Mouse (Mus musculus) spleen, embryonic (tissue): ENCODE measurements around the gene Hrh2.

ENCODE experiments used
- CTCF ChIA-PET: fragments of 350-600 bp; sonication (Branson Sonifier 250); formaldehyde crosslinking; loops from one replicate; lab custom pipeline; 2022; lab: Charles Lee

Hrh2 gene

GRCm38 (mm10) chr13:54192021-54192481 is at the start of gene Hrh2:
TSS of gene Hrh2 (plus strand) at chr13:54192129.
- CTCF ChIA-PET = no interaction called here

- CTCF ChIA-PET = no interaction called here
Observed at GRCm38 (mm10) chr13:54143788-54144187, 48.1 kb upstream of the Hrh2 start.

GRCm38 (mm10) chr13:54144624-54145023 is 47.3 kb upstream of the Hrh2 start:
- CTCF ChIA-PET = no interaction called here

- CTCF ChIA-PET = interaction anchor here (0.6 kb wide), 1 partner anchor 570 kb away, joined by 42 read pairs; no protein-coding TSS in a partner anchor
Observed at GRCm38 (mm10) chr13:54147328-54147727, 44.6 kb upstream of the Hrh2 start.

GRCm38 (mm10) chr13:54152421-54152820 is 39.5 kb upstream of the Hrh2 start:
- CTCF ChIA-PET = no interaction called here

GRCm38 (mm10) chr13:54152911-54153310 is 39.0 kb upstream of the Hrh2 start:
- CTCF ChIA-PET = interaction anchor here (0.6 kb wide), 1 partner anchor 10 kb away, joined by 4 read pairs; no protein-coding TSS in a partner anchor

- CTCF ChIA-PET = interaction anchor here (0.6 kb wide), 1 partner anchor 11 kb away, joined by 4 read pairs; no protein-coding TSS in a partner anchor
Observed at GRCm38 (mm10) chr13:54153672-54154218, 38.2 kb upstream of the Hrh2 start.

GRCm38 (mm10) chr13:54155822-54156221 is 36.1 kb upstream of the Hrh2 start:
- CTCF ChIA-PET = no interaction called here

GRCm38 (mm10) chr13:54159256-54159655 is 32.7 kb upstream of the Hrh2 start:
- CTCF ChIA-PET = interaction anchor here (0.8 kb wide), 1 partner anchor 108 kb away, joined by 4 read pairs; no protein-coding TSS in a partner anchor

- CTCF ChIA-PET = interaction anchor here (0.8 kb wide), 1 partner anchor 109 kb away, joined by 4 read pairs; no protein-coding TSS in a partner anchor
Observed at GRCm38 (mm10) chr13:54159756-54160155, 32.2 kb upstream of the Hrh2 start.

GRCm38 (mm10) chr13:54160546-54160945 is 31.4 kb upstream of the Hrh2 start:
- CTCF ChIA-PET = no interaction called here

- CTCF ChIA-PET = no interaction called here
Observed at GRCm38 (mm10) chr13:54161514-54161913, 30.4 kb upstream of the Hrh2 start.

GRCm38 (mm10) chr13:54163363-54163762 is 28.6 kb upstream of the Hrh2 start:
- CTCF ChIA-PET = no interaction called here

GRCm38 (mm10) chr13:54164462-54164861 is 27.5 kb upstream of the Hrh2 start:
- CTCF ChIA-PET = no interaction called here

- CTCF ChIA-PET = interaction anchor here (0.6 kb wide), 1 partner anchor 25 kb away, joined by 6 read pairs; no protein-coding TSS in a partner anchor
Observed at GRCm38 (mm10) chr13:54165066-54165465, 26.9 kb upstream of the Hrh2 start.

GRCm38 (mm10) chr13:54165765-54166164 is 26.2 kb upstream of the Hrh2 start:
- CTCF ChIA-PET = no interaction called here

GRCm38 (mm10) chr13:54167036-54167435 is 24.9 kb upstream of the Hrh2 start:
- CTCF ChIA-PET = no interaction called here

- CTCF ChIA-PET = no interaction called here
Observed at GRCm38 (mm10) chr13:54168675-54169074, 23.3 kb upstream of the Hrh2 start.

GRCm38 (mm10) chr13:54170288-54170687 is 21.6 kb upstream of the Hrh2 start:
- CTCF ChIA-PET = no interaction called here

- CTCF ChIA-PET = no interaction called here
Observed at GRCm38 (mm10) chr13:54171346-54171745, 20.6 kb upstream of the Hrh2 start.

GRCm38 (mm10) chr13:54171761-54172160 is 20.2 kb upstream of the Hrh2 start:
- CTCF ChIA-PET = no interaction called here

GRCm38 (mm10) chr13:54173941-54174340 is 18.0 kb upstream of the Hrh2 start:
- CTCF ChIA-PET = no interaction called here

- CTCF ChIA-PET = interaction anchor here (0.6 kb wide), 1 partner anchor 44 kb away, joined by 3 read pairs; no protein-coding TSS in a partner anchor
Observed at GRCm38 (mm10) chr13:54174703-54175102, 17.2 kb upstream of the Hrh2 start.
